Mouse (Mus musculus) gastrocnemius, adult 2 months (tissue): ENCODE data around the gene Pomgnt2. TPM values are rescaled to one million over a fixed set of nuclear protein-coding genes. Genes with fewer than 3 reads are reported as not detected.

Source experiments
- DNase-seq: peaks from one replicate; pipeline ENCODE4 v3.0.0; 2022
- H3K27ac ChIP-seq: fragments of 200-600 bp; 2 replicates; pipeline ENCODE4 v1.8.1; 2022; ENCODE audit warnings: mild to moderate bottlenecking
- H3K4me3 ChIP-seq: fragments of 200-600 bp; 2 replicates; pipeline ENCODE4 v1.8.1; 2022; ENCODE audit warnings: mild to moderate bottlenecking, moderate library complexity
- CTCF ChIP-seq: fragments of 200-600 bp; IDR thresholded peaks from 2 replicates; pipeline ENCODE4 v1.8.1; 2022; ENCODE audit warnings: antibody characterized with exemption, mild to moderate bottlenecking, moderate library complexity
- intact Hi-C: fragments of 180-260 bp; cut with DNase I; formaldehyde crosslinking; loops from one replicate; pipeline ENCODE4 v1.15.1; 2025
- total RNA-seq, 2 experiments: library from RNA; stranded (reverse); gene quantifications; 2 replicates each; pipeline ENCODE4 v1.2.3; 2021

Gene Pomgnt2
- total RNA-seq, 2 experiments from 2014 or later: 14.9 to 16.7 TPM

DNA sequence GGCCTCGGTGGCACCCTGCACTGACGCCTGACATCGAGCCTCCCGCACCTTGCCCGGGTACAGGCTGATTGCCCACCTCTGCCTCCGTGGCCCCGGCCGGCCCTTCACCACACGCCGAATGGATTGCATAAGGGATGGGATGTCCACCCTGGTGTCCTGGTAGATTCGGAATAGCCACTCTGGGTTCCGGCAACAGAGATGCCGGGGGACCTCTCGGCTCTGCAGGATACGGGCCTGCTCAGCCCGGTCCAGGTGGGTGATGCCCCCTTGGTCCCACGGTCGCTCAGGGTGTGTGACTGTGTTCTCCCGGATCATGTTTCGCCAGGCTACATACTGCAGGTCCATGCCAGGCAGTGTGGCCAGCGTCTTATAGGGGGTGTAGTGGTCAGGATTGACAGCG lies 14.7 kb downstream of the Pomgnt2 start:
- TF ChIP-seq CTCF: no peak
- no peak for DNase-seq
- intact Hi-C loops: no loop called here
- Histone ChIP-seq H3K27ac (no peak overlapping the region), H3K4me3 (no peak overlapping the region)

DNA sequence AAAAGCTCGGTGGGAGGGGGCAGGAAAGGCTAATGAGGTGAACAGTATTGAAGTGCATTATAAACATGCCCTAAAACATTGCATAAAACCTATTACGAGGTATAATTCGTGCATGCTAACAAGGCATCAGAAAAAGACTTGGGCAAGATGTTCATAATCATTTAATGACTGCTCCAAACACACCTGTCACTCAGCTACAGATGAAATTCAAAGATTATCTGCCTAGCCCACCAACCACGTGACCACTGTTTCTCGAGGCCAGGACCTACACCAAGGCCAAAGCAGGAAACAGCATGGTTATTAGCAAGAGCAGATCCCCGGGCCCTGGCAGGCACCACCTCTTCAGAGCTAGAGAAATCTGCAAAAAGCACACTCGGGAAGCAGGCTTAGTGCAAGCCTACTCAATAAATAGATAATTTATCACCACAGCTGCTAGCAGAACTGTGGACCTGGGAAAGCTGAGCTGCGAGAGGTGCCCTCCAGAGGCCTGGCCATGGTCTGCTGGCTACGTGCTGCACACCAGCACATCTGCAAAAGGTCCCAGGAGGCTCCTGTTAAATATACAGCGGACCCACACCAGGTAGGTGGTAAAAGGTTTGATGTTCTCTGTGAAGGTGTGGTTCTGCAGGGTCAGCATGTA lies 15.3 kb downstream of the Pomgnt2 start:
- Histone ChIP-seq H3K4me3 (no peak overlapping the region), H3K27ac (no peak overlapping the region)
- no peak for DNase-seq
- TF ChIP-seq CTCF: no peak
- intact Hi-C loops: no loop called here

DNA sequence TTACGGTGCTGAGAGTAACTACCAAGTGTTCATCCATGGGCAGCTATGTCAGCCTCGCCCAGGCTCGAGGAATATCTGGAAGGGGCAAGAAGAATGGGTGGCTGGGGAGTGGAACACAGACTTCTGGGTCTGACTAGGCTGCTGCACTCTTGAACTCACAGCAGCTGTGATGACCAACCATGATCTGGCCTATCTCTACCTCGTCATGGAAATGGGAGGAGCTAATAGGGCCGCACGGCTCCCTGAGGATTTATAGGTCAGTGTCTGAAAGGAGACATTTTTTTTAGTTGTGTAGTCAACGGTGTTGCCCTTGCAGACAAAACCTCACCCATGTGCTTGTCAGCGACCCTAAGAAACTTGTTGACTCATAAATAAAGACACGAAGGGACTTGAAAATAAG lies 15.9 kb downstream of the Pomgnt2 start:
- H3K27ac ChIP-seq: no peak overlapping the region
- H3K4me3 ChIP-seq: no peak overlapping the region
- DNase-seq: no peak
- intact Hi-C loops: no loop called here
- no peak for TF ChIP-seq CTCF

DNA sequence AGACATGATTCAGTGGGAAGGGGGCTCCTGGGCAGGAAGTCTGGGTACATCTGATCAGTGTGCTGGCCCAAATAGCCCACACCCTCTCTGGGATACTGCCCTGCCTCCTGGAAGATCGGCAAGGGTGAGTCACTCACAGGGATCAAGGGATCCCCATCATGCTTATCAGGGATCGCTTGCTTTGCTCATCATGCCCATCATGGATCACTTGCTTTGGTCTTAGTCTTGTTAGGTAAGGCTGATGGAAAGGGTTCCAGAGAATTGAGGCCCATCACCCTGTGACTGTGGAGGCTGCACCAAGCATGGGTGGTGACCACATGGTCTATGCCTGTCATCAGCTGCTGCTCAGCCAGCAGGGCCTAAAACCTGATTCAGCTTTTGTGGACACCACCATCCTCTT lies 21.6 kb downstream of the Pomgnt2 start:
- no peak overlapping the region for H3K4me3 ChIP-seq
- DNase-seq: peak; percentile 41
- no peak for TF ChIP-seq CTCF
- intact Hi-C loops: no loop called here
- peak overlapping the region; percentile 79; the same call in 1 of the 2 replicates for H3K27ac ChIP-seq

DNA sequence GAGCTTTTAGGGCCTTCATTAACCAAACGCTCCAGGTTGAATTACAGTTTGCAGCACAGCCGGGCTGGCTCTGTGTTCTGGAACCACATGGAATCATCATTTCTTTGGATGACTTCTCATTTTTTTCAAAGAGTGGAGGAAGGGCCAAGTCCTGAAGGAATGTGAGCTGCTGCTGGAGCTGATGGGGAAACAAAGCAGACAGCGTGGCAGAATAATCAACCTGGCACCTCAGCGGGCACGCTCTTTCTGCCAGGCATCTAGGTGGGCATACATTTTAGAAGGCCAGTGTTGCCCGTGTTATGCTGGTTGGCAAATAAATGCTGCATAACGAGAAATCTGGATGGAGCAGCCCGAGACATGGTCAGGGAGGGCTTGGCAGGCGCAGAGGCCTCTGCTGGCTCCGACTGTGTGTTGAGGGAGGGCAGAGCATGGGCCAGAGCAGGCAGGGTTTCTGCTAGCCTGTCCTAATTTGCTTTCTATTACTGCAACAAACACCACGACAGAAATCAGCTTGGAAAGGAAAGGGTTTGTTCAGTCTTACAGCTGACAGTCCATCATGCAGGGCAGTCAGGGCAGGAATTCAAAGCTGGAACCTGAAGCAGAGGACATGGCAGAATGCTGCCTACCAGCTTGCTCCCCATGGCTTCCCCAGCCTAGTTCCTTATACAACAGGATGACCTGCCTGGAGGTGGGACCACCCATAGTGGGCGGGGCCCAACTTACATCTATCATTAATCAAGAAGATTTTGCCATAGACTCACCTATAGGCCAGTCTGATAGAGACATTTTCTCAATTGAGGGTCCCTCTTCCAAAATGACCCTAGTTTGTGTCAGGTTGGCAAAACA lies 22.5 kb downstream of the Pomgnt2 start:
- intact Hi-C loops: no loop called here
- TF ChIP-seq CTCF: no peak

DNA sequence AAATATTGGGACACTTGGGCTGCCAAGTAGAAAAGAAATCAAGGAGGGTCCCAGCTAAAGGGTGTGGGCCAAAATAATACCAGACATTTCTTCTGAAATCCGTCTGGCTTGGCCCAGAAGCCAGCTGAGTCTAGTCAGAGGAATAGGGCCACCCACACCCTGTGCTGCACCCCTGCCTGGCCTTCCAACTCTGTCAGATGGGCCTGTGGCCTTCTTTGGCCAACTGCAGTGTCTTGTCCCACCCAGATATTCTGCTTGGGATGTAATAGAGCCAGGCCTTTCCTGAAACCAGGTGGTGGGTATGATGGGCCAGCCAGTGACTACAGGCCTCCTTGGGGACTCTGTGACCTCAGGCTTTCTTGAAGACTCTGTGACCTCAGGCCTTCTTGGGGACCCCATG lies 23.7 kb downstream of the Pomgnt2 start:
- DNase-seq: peak; percentile 67
- no peak overlapping the region for H3K4me3 ChIP-seq
- intact Hi-C loops: no loop called here

More for the DNA sequence above, 22.5 kb downstream of the Pomgnt2 start:
- Histone ChIP-seq H3K4me3 (peak overlapping the region; percentile 23), H3K27ac (peak overlapping the region; percentile 79)
- DNase-seq: peak; percentile 80

DNA sequence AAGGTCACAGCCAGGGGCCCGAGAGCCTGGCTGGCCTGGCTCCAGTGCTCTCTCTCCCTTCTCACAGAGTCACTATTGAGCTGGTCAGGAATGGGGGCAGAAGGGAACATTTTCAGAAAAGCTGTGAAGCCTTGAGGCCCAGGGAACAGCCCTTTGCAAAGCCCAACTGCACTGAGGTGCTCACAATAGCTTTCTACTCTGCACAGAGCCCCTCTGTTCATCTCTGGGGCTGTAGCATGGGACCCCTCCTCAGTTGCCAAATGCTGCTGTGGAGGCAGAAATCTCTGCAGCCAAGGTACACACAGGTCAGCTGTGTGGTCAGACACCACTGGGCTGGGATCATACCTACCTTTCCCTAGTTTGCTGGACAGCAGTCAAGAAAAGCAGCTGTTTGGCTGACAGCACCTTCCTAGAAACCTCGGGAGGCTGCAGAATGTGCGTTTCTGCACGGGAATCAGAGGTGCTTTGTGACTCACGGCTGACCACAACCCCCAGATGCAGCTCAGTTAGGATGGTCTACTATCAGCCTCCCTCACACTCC lies 27.0 kb downstream of the Pomgnt2 start:
- no peak for TF ChIP-seq CTCF
- H3K27ac ChIP-seq: peak overlapping the region; percentile 35
- H3K4me3 ChIP-seq: no peak overlapping the region
- intact Hi-C loops: no loop called here
- peak; percentile 59 for DNase-seq

More for the DNA sequence above, 23.7 kb downstream of the Pomgnt2 start:
- peak overlapping the region; percentile 79 for H3K27ac ChIP-seq
- TF ChIP-seq CTCF: no peak

DNA sequence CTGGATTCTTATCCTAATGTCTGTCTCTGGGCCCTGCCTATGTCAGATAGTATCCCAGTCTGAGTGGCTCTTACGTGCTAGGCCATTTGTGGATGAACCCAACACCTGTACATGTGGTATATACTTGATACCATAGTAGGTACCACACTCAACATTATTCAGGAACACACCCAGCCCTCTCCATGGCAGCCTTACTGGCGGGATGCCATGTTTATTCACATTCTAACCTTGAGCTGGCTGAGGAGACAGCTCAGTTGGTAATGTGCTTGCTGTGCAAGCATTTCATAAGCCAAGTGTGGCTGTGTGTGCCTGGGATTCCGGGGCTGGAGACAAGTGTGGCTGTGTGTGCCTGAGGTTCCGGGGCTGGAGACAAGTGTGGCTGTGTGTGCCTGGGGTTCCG lies 28.7 kb downstream of the Pomgnt2 start:
- intact Hi-C loops: no loop called here
- TF ChIP-seq CTCF: no peak
- DNase-seq: peak; percentile 35

DNA sequence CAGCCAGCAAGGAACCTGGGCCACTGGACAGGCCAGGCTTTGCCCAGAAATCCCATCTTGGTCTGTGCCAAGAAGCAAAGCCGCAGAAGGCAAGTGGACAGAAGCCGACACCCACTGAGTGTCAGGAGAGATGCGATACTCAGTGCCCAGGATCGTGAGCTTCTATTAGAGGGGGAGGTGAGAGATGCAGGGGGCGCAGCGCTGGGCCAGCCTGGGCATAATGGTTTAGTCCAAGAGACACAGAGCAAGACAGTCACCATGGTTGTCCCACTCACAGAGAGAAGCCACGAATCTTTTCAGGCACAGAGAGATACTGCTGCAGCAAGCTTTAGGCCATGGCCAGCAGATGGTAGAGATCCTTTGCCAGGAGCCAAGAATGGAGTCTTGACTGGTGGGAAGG lies 32.0 kb downstream of the Pomgnt2 start:
- intact Hi-C loops: no loop called here
- no peak for DNase-seq
- TF ChIP-seq CTCF: no peak
- no peak overlapping the region for H3K4me3 ChIP-seq
- H3K27ac ChIP-seq: no peak overlapping the region; the same call in 1 of the 2 replicates

More for the DNA sequence above, 28.7 kb downstream of the Pomgnt2 start:
- H3K27ac ChIP-seq: no peak overlapping the region
- H3K4me3 ChIP-seq: no peak overlapping the region

DNA sequence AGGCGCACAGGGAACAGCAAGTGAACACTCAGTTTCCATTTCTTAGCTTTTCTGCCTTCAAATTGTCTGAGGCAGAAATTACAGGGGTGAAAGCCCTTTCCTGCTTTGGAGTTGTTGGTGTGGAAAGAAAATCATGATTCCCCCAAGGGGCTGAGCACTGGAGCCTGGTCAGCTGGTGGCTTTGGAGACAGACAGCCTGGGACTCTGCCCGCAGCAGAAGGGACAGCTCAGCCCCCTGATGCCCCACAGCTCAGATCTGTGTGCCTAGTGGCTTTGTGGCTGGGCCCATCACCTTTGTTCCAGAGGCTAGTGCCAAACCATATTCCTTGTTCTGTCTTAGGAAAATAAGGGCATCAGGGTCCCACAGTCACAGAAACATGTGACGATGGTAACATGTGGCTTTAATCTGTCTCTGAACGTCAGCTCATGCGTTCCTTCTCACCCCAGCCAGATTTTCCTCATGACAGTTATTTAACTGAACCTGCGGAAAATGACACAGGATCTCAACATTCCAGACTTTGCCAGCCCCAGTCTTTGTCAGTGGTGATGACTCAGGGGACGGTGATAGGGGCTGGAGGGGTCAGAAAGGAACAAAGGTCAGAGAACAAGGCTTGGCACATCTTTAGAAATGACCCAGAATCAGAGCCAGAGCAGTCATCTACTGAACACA lies 36.8 kb downstream of the Pomgnt2 start:
- no peak for TF ChIP-seq CTCF
- DNase-seq: no peak
- H3K4me3 ChIP-seq: no peak overlapping the region
- intact Hi-C loops: no loop called here
- H3K27ac ChIP-seq: peak overlapping the region; percentile 73

DNA sequence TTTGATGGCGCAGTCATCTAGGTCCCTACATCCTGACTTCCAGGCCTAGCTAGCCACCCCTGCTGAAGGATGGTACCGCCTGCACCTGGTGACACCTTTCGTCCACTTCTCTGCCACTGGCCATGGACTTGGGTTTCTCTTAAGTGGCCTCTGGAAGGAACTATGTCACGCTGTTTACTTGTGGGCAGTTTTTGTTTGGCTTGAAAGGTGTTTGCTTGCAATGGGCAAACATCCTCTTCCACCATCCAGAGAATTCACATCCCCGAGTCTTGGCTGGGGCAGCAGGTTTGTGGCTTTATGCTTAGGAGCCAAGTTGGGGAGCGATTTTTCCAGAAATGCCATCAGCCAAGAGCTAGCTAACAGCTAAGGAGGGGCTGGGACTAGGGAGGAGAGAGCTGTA lies 44.3 kb downstream of the Pomgnt2 start:
- no peak for DNase-seq
- peak overlapping the region; percentile 84 for H3K27ac ChIP-seq

DNA sequence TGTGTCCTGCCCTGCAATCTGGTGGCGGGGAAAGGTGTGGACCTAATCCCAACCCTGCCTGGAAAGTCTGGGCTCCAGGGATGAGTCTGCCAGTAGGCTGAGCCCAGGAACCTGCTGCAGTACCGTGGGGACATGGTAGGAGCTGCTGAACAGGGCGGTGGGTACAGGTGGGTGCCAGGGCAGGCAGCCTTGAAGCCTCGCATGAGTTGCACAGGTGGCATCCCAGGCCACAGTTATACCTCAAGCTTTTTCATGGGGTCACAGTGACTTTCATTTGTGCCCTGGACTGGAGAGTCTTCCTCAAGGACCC lies 45.8 kb downstream of the Pomgnt2 start:
- intact Hi-C loops: no loop called here
- no peak for DNase-seq
- no peak for TF ChIP-seq CTCF
- Histone ChIP-seq H3K27ac (peak overlapping the region; percentile 84), H3K4me3 (peak overlapping the region; percentile 71)

More for the DNA sequence above, 44.3 kb downstream of the Pomgnt2 start:
- peak overlapping the region; percentile 71 for H3K4me3 ChIP-seq
- intact Hi-C loops: no loop called here
- TF ChIP-seq CTCF: no peak

DNA sequence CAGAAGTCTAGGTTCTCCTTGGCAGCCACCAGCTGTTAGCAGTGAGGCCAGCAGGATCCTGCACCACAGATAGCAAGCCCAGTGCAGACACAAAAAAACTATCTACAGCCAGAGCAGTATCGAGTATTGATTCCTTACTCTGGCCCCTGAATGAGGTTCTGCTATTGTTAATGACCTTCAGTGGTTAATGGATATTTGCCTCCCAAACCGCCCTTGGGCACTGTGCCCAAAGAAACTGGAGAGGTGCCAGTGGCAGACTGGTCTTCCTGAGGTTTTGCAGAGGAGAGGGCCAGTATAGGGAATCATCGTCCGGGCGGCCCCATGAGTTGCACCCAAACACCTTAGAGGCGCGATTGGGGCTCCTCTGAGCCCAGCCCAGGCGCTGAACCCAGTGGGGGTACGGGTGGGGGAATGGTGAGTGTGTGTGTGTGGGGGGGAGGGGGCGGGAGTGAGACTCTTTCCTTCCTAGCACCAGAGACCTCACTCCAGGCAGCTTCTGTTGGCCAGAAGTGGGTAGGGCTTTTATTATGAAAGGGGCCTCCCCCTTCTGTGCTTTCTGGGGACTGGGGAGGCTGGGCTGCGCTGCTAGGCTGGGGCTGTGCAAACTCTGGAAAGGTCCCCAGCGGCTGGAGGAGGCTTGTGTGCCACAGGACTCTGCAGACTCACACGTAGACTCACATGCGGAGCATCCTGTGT lies 46.3 kb downstream of the Pomgnt2 start, which contains the start of gene Fam198a:
TSS of gene Fam198a (plus strand) at position 571 of the 696 bp plus-strand sequence.
- TF ChIP-seq CTCF: no peak
- intact Hi-C loops: no loop called here
- Histone ChIP-seq H3K27ac (peak within 1 kb of the TSS; percentile 84), H3K4me3 (peak within 1 kb of the TSS; percentile 71)
- DNase-seq: peak; percentile 79
